Mouse (Mus musculus) hindbrain, embryonic 16.5 days (tissue): ENCODE measurements around the gene Dcaf15. TPM values are rescaled to one million over a fixed set of nuclear protein-coding genes. Genes with fewer than 3 reads are reported as not detected.

Experiments
- ATAC-seq: fragments of 200-750 bp; cut with Nextera tagmentation; 2 replicates; pipeline ENCODE4 v1.8.0; 2017; ENCODE audit warnings: moderate TSS enrichment, moderate library complexity
- H3K27ac ChIP-seq: fragments of 300-500 bp; sonication (generic); 2 replicates; pipeline ENCODE4 v1.5.1; 2014; ENCODE audit warnings: low read depth, mild to moderate bottlenecking, control low read depth, low read length, moderate library complexity
- H3K27me3 ChIP-seq: fragments of 300-500 bp; sonication (generic); replicated peaks from 2 replicates; pipeline ENCODE4 v1.6.1; 2014; ENCODE audit warnings: low read length; ENCODE audit not compliant: control insufficient read depth, insufficient read depth
- H3K36me3 ChIP-seq: fragments of 300-500 bp; sonication (generic); 2 replicates; pipeline ENCODE4 v1.6.1; 2014; ENCODE audit warnings: mild to moderate bottlenecking, low read length, moderate library complexity, mixed read lengths; ENCODE audit not compliant: control insufficient read depth, insufficient read depth
- H3K4me1 ChIP-seq: fragments of 300-500 bp; sonication (generic); 2 replicates; pipeline ENCODE4 v1.6.1; 2014; ENCODE audit warnings: low read depth, low read length; ENCODE audit not compliant: control insufficient read depth, insufficient read depth
- H3K4me2 ChIP-seq: fragments of 300-500 bp; sonication (generic); 2 replicates; pipeline ENCODE4 v1.6.1; 2014; ENCODE audit warnings: mild to moderate bottlenecking, low read length, control low read depth, moderate library complexity
- H3K4me3 ChIP-seq: fragments of 300-500 bp; sonication (generic); 2 replicates; pipeline ENCODE4 v1.5.1; 2014; ENCODE audit warnings: mild to moderate bottlenecking, low read length, control low read depth, moderate library complexity
- H3K9ac ChIP-seq: fragments of 300-500 bp; sonication (generic); 2 replicates; pipeline ENCODE4 v1.6.1; 2014; ENCODE audit warnings: low read depth, mild to moderate bottlenecking, control low read depth, low read length, moderate library complexity
- H3K9me3 ChIP-seq: fragments of 300-500 bp; sonication (generic); 2 replicates; pipeline ENCODE4 v1.6.1; 2014; ENCODE audit warnings: mild to moderate bottlenecking, low read length, moderate library complexity; ENCODE audit not compliant: control insufficient read depth
- WGBS: fragments of 180-500 bp; shearing (Covaris S2); extraction: QIAGEN DNeasy Blood & Tissue Kit; methylation state at CpG from one replicate; pipeline ENCODE4 v1.1.7; 2014; 5-methylcytosine and 5-hydroxymethylcytosine counted together
- polyA plus RNA-seq: library from polyadenylated mRNA; unstranded; fragments of >200 nt; fragmentation: Nextera tagmentation; extraction: Ambion mirVana; gene quantifications from 2 replicates; pipeline ENCODE4 v1.2.1, GENCODE M21; 2015

Gene Dcaf15
- 21.5 and 22.7 TPM in 2 replicates for polyA plus RNA-seq

DNA sequence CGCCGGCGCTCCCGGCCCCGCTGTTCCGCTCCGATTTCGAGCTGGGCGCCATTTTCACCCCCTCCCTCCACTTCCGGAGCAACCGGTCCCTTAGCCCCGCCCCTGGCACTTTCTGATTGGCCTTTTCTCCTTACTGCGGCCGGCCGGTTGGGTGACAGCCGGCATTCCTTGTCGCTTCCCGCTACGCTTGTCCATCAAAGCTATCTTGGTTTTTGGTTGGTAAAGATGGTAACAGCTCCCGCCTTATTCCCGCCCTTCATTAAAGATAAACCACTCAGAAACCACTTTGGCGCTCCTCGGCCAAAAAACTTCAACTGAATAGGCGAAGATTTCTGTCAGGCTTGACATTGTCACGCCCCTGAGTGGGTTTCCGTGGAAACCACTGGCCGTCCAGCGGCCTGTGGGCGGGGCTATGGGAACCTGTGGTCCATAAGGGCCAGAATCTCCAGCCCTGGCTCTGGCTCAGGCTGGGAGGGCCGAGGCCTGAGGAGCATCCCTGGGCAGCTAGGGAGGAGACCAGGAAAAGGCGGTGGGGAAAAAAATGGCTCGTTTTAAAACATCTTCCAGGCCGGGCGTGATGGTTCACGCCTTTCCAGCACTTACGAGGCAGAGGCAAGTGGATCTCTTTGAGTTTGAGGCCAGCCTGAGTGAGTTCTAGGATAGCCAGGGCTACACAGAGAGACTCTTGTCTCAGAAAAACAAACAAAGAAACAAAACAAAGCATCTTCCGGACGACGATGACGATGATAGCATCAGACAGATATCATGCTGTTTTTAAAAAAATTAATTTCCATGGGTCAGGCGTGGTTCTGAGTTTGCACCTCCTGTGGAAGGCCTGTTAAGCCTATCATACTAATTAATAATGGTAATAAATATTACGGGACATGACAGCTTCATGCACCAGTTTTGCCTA lies at the start of gene Dcaf15:
Gene Dcaf15, minus strand, starts transcription at position 72 of the 913 bp plus-strand sequence.
- Histone ChIP-seq H3K36me3 (peaks cover 4% of the 10 kb centered on the region; the same call in 1 of the 2 replicates), H3K4me2 (peak within 1 kb of the TSS; percentile 85), H3K4me3 (peak within 1 kb of the TSS; percentile 65), H3K9ac (peak within 1 kb of the TSS; percentile 86), H3K9me3 (no peaks in the 10 kb centered on the region), H3K27ac (peak within 1 kb of the TSS; percentile 97), H3K27me3 (no peaks in the 10 kb centered on the region), H3K4me1 (peaks cover 27% of the 10 kb centered on the region)
- WGBS: 5% methylated on average over 42 of the region's 42 CpGs
- ATAC-seq: peak; percentile 97

DNA sequence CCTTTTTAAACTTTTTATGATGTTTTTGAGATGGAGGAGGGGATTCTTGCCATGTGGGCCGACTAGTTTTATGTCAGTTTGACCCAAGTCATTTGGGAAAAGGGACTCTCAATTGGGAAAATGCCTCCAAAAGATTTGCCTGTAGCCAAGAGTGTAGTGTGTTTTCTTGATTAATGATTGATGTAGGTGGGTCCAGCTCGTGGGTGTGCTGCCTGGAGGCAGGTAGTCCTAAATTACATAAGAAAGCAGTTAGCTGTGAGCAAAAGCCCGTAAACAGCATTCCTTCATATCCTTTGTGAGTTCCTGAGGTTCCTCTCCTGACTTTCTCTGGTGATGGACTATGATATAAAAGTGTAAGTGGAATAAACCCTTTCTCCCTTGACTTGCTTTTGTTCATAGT lies 44.6 kb upstream of the Dcaf15 start:
- H3K27me3 ChIP-seq: no peaks in the 10 kb centered on the region
- no peak overlapping the region for H3K4me3 ChIP-seq
- ATAC-seq: no peak
- no peak overlapping the region for H3K9ac ChIP-seq
- no peak overlapping the region for H3K27ac ChIP-seq
- WGBS: 82% methylated on average over 3 of the region's 3 CpGs
- H3K4me2 ChIP-seq: no peak overlapping the region
- H3K4me1 ChIP-seq: peaks cover 20% of the 10 kb centered on the region
- H3K9me3 ChIP-seq: no peaks in the 10 kb centered on the region
- 0 out of 2 replicates have a peak, but pooled peaks cover 3% of the 10 kb centered on the region for H3K36me3 ChIP-seq

GRCm38 (mm10) chr8:84148531-84148850 lies 43.9 kb upstream of the Dcaf15 start:
- H3K4me2 ChIP-seq: peak overlapping the region; percentile 94
- H3K9ac ChIP-seq: no peak overlapping the region
- no peak overlapping the region; the same call in 1 of the 2 replicates for H3K27ac ChIP-seq
- peak overlapping the region; percentile 51 for H3K4me3 ChIP-seq
- 83% methylated on average over 5 of the region's 5 CpGs for WGBS
- peaks cover 20% of the 10 kb centered on the region for H3K4me1 ChIP-seq
- H3K36me3 ChIP-seq: peaks cover 9% of the 10 kb centered on the region
- no peak for ATAC-seq
- H3K27me3 ChIP-seq: no peaks in the 10 kb centered on the region
- no peaks in the 10 kb centered on the region for H3K9me3 ChIP-seq

- peak within 1 kb of the TSS; percentile 94 for H3K4me2 ChIP-seq
- peak; percentile 95 for ATAC-seq
- H3K9ac ChIP-seq: peak within 1 kb of the TSS; percentile 70
- peak within 1 kb of the TSS; percentile 51 for H3K4me3 ChIP-seq
- H3K27me3 ChIP-seq: no peaks in the 10 kb centered on the region
- peak within 1 kb of the TSS; percentile 25; the same call in 1 of the 2 replicates for H3K27ac ChIP-seq
- no peaks in the 10 kb centered on the region for H3K9me3 ChIP-seq
- peaks cover 14% of the 10 kb centered on the region for H3K36me3 ChIP-seq
- H3K4me1 ChIP-seq: peaks cover 20% of the 10 kb centered on the region
- 13% methylated on average over 49 of the region's 49 CpGs for WGBS
Observed at GRCm38 (mm10) chr8:84147769-84148530, 43.4 kb upstream of the Dcaf15 start, which contains the start of the genes Cc2d1a and 4930432K21Rik. TSS of gene Cc2d1a (minus strand) at chr8:84147936. TSS of gene 4930432K21Rik (plus strand) at chr8:84148025.

- Histone ChIP-seq H3K27ac (no peak overlapping the region; the same call in 1 of the 2 replicates), H3K36me3 (peaks cover 19% of the 10 kb centered on the region), H3K4me3 (peak overlapping the region; percentile 51), H3K4me2 (peak overlapping the region; percentile 94), H3K27me3 (no peaks in the 10 kb centered on the region), H3K9ac (peak overlapping the region; percentile 70), H3K9me3 (no peaks in the 10 kb centered on the region), H3K4me1 (peaks cover 20% of the 10 kb centered on the region)
- 6% methylated on average over 11 of the region's 14 CpGs for WGBS
- peak; percentile 78 for ATAC-seq
Observed at GRCm38 (mm10) chr8:84147324-84147766, 42.8 kb upstream of the Dcaf15 start.

DNA sequence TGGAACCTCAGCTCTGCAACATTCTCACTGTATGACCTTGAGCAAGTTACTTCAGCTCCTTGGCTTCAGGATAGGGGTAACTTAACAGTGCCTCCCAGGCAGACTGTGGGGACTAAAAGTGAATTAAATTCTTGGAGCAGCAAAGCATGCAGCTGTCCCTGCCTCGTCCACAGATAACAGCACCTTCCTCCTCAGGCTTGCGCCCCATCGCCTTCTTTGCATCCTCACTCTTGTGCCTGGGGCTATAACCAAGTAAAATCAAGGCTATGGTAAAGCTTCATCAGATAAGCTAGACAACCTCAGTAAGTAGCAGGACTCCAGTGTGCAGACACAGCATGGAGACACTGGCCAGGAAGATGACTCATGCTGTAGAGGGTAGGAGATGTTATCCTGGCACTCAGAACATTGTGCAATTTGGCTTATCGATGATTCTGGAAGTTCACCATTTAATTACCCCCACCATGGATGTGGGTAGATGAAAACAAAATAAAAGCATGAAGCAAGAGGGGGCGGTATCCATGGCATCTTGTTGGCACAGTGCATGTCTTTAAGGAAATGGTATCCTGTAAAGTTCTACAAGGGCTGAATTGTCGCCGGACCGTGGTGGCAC lies 40.2 kb upstream of the Dcaf15 start:
- 95% methylated on average over 8 of the region's 8 CpGs for WGBS
- no peaks in the 10 kb centered on the region for H3K9me3 ChIP-seq
- H3K4me2 ChIP-seq: no peak overlapping the region
- H3K36me3 ChIP-seq: peaks cover 33% of the 10 kb centered on the region
- H3K4me3 ChIP-seq: no peak overlapping the region
- H3K9ac ChIP-seq: no peak overlapping the region
- peaks cover 20% of the 10 kb centered on the region for H3K4me1 ChIP-seq
- no peak for ATAC-seq
- H3K27ac ChIP-seq: no peak overlapping the region
- no peaks in the 10 kb centered on the region for H3K27me3 ChIP-seq

DNA sequence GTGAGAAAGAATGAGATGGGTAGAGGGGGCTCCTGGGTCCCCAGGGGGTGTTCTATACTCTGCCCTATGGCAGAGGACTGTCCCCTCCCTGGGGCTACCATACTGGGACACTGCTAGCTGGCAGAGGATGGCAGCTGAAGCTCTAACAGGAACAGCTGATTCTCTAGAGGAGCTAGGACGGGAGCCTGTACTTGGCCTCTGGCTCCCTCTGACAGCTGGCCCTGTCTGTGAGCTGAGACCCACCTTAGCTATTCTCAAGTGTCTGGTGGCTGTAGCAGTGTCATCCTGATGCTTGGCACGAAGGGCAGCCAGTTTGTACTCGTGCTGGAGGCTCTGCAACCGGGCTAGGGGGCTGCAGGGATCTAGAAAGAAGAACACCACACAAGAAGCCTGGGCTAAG lies 36.3 kb upstream of the Dcaf15 start:
- Histone ChIP-seq H3K4me1 (no peaks in the 10 kb centered on the region), H3K9ac (no peak overlapping the region), H3K27ac (no peak overlapping the region), H3K36me3 (peaks cover 65% of the 10 kb centered on the region), H3K4me3 (no peak overlapping the region), H3K9me3 (no peaks in the 10 kb centered on the region), H3K4me2 (no peak overlapping the region), H3K27me3 (no peaks in the 10 kb centered on the region)
- no peak for ATAC-seq
- 89% methylated on average over 4 of the region's 4 CpGs for WGBS

DNA sequence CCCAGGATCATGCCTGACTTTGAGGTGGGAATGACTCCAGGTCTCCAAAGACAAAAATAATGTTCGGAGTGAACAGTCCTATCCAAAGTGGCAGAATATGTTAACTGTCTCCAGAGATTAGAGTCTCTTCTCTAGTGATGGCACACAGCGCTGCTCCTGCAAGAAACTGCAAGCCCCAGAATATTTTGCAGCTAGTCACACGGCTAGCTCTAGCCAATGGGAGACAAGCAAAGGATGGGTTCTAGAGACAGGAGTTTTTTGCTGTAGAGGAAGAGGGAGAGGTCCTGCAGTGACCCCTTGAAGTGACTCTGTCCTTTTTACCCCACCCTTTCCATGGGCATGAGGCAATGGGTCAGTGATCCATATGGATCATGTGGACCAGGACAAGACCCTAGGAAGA lies 33.3 kb upstream of the Dcaf15 start:
- 85% methylated on average over 3 of the region's 3 CpGs for whole genome bisulfite sequencing

More for the DNA sequence above, 33.3 kb upstream of the Dcaf15 start:
- H3K4me2 ChIP-seq: no peak overlapping the region
- H3K9me3 ChIP-seq: no peaks in the 10 kb centered on the region
- H3K4me3 ChIP-seq: no peak overlapping the region
- no peak for ATAC-seq
- H3K27me3 ChIP-seq: no peaks in the 10 kb centered on the region
- no peaks in the 10 kb centered on the region for H3K4me1 ChIP-seq
- H3K9ac ChIP-seq: no peak overlapping the region
- H3K27ac ChIP-seq: no peak overlapping the region
- H3K36me3 ChIP-seq: peaks cover 70% of the 10 kb centered on the region
